Mouse (Mus musculus) left cerebral cortex, postnatal 36 days (tissue): ENCODE results near the gene Kcnk13. TPM values are rescaled to one million over a fixed set of nuclear protein-coding genes. Genes with fewer than 3 reads are reported as not detected.

Source experiments
- DNase-seq, 2 experiments: peaks; one replicate each; pipeline ENCODE4 v3.0.0; 2021 to 2022; ENCODE audit warnings: low spot score in 2 of 2, mixed read lengths in 1 of 2
- intact Hi-C: fragments of 180-260 bp; cut with DNase I; formaldehyde crosslinking; loops from one replicate; pipeline ENCODE4 v1.15.1; 2025
- total RNA-seq, 2 experiments: library from RNA; stranded (reverse); gene quantifications; 2 replicates each; pipeline ENCODE4 v1.2.3; 2021

Gene Kcnk13
- total RNA-seq, 2 experiments from 2014 or later, result 7.5 to 8.2 TPM

- no peak for DNase-seq
- intact Hi-C loops, result no loop called here
Measured at GRCm38 (mm10) chr12:100002914-100003587, 38.8 kb downstream of the Kcnk13 start.

GRCm38 (mm10) chr12:100005285-100005684 is 41.0 kb downstream of the Kcnk13 start:
- intact Hi-C loops, result no loop called here
- DNase-seq, result no peak

GRCm38 (mm10) chr12:100006681-100007080 is 42.4 kb downstream of the Kcnk13 start:
- intact Hi-C loops, result no loop called here
- no peak for DNase-seq

- no peak for DNase-seq
- intact Hi-C loops, result no loop called here
Measured at GRCm38 (mm10) chr12:100012839-100013238, 48.5 kb downstream of the Kcnk13 start.

GRCm38 (mm10) chr12:100015146-100015545 is 50.8 kb downstream of the Kcnk13 start:
- intact Hi-C loops, result no loop called here
- no peak for DNase-seq

GRCm38 (mm10) chr12:100017709-100018108 is 53.4 kb downstream of the Kcnk13 start:
- intact Hi-C loops, result no loop called here
- no peak for DNase-seq

- no peak for DNase-seq
- intact Hi-C loops, result no loop called here
Measured at GRCm38 (mm10) chr12:100022490-100022889, 58.2 kb downstream of the Kcnk13 start.

- intact Hi-C loops, result no loop called here
- no peak for DNase-seq
Measured at GRCm38 (mm10) chr12:100023821-100024365, 59.6 kb downstream of the Kcnk13 start.

- intact Hi-C loops, result no loop called here
- DNase-seq, result no peak
Measured at GRCm38 (mm10) chr12:100025675-100026074, 61.4 kb downstream of the Kcnk13 start.

GRCm38 (mm10) chr12:100026715-100027245 is 62.5 kb downstream of the Kcnk13 start:
- no peak for DNase-seq
- intact Hi-C loops, result no loop called here

GRCm38 (mm10) chr12:100027281-100027680 is 63.0 kb downstream of the Kcnk13 start:
- intact Hi-C loops, result no loop called here
- no peak for DNase-seq

- DNase-seq, result no peak
- intact Hi-C loops, result no loop called here
Measured at GRCm38 (mm10) chr12:100031681-100032080, 67.4 kb downstream of the Kcnk13 start.

- intact Hi-C loops, result no loop called here
- no peak for DNase-seq
Measured at GRCm38 (mm10) chr12:100032521-100032920, 68.2 kb downstream of the Kcnk13 start.

GRCm38 (mm10) chr12:100038741-100039262 is 74.5 kb downstream of the Kcnk13 start:
- no peak for DNase-seq
- intact Hi-C loops, result no loop called here

GRCm38 (mm10) chr12:100042116-100042515 is 77.8 kb downstream of the Kcnk13 start:
- no peak for DNase-seq
- intact Hi-C loops, result no loop called here

- intact Hi-C loops, result no loop called here
- no peak for DNase-seq
Measured at GRCm38 (mm10) chr12:100044704-100045103, 80.4 kb downstream of the Kcnk13 start.

GRCm38 (mm10) chr12:100050552-100050951 is 86.3 kb downstream of the Kcnk13 start:
- intact Hi-C loops, result no loop called here
- DNase-seq, result no peak

- intact Hi-C loops, result no loop called here
- no peak for DNase-seq
Measured at GRCm38 (mm10) chr12:100053617-100054016, 89.3 kb downstream of the Kcnk13 start.

- no peak for DNase-seq
- intact Hi-C loops, result no loop called here
Measured at GRCm38 (mm10) chr12:100061071-100061470, 96.8 kb downstream of the Kcnk13 start.

- DNase-seq, result no peak
- intact Hi-C loops, result no loop called here
Measured at GRCm38 (mm10) chr12:100061826-100062225, 97.5 kb downstream of the Kcnk13 start.

GRCm38 (mm10) chr12:100062584-100062983 is 98.3 kb downstream of the Kcnk13 start:
- no peak for DNase-seq
- intact Hi-C loops, result no loop called here
